Mouse (Mus musculus) adrenal gland, adult 8-10 months (tissue): ENCODE results near the gene Igfbpl1. TPM values are rescaled to one million over a fixed set of nuclear protein-coding genes. Genes with fewer than 3 reads are reported as not detected.

Source experiments
- DNase-seq: peaks from one replicate; pipeline ENCODE4 v3.0.0; 2022
- total RNA-seq, 4 experiments: library from RNA; stranded (reverse); gene quantifications; 2 replicates each; pipeline ENCODE4 v1.2.4; 2022

The Igfbpl1 gene
- total RNA-seq, 4 experiments from 2014 or later, result 0.20 to 0.67 (median 0.26) TPM

GRCm38 (mm10) chr4:45822781-45823575 is 3.7 kb downstream of the Igfbpl1 start:
- no peak for DNase-seq

GRCm38 (mm10) chr4:45821995-45822394 is 4.7 kb downstream of the Igfbpl1 start:
- DNase-seq, result no peak

GRCm38 (mm10) chr4:45820074-45820830 is 6.5 kb downstream of the Igfbpl1 start:
- peak; percentile 66 for DNase-seq

GRCm38 (mm10) chr4:45819208-45819931 is 7.4 kb downstream of the Igfbpl1 start:
- no peak for DNase-seq

GRCm38 (mm10) chr4:45818814-45819207 is 7.9 kb downstream of the Igfbpl1 start:
- no peak for DNase-seq

- DNase-seq, result no peak
Measured at GRCm38 (mm10) chr4:45815542-45815941, 11.2 kb downstream of the Igfbpl1 start.

- no peak for DNase-seq
Measured at GRCm38 (mm10) chr4:45811250-45811649, 15.5 kb downstream of the Igfbpl1 start.

GRCm38 (mm10) chr4:45808034-45808433 is 18.7 kb downstream of the Igfbpl1 start:
- no peak for DNase-seq

- DNase-seq, result no peak
Measured at GRCm38 (mm10) chr4:45802900-45803299, 23.8 kb downstream of the Igfbpl1 start.

- DNase-seq, result no peak
Measured at GRCm38 (mm10) chr4:45799956-45800537, 26.7 kb downstream of the Igfbpl1 start.

GRCm38 (mm10) chr4:45798964-45799363 is 27.8 kb downstream of the Igfbpl1 start, which contains the start of gene Aldh1b1:
Gene Aldh1b1, plus strand, starts transcription at chr4:45799022.
- peak; percentile 78 for DNase-seq

- DNase-seq, result no peak
Measured at GRCm38 (mm10) chr4:45796760-45797159, 30.0 kb downstream of the Igfbpl1 start.

- DNase-seq, result no peak
Measured at GRCm38 (mm10) chr4:45795191-45795811, 31.4 kb downstream of the Igfbpl1 start.

GRCm38 (mm10) chr4:45790018-45790417 is 36.7 kb downstream of the Igfbpl1 start:
- no peak for DNase-seq

- DNase-seq, result no peak
Measured at GRCm38 (mm10) chr4:45789263-45789958, 37.3 kb downstream of the Igfbpl1 start.

- DNase-seq, result no peak
Measured at GRCm38 (mm10) chr4:45788446-45789081, 38.2 kb downstream of the Igfbpl1 start.

GRCm38 (mm10) chr4:45786674-45787073 is 40.0 kb downstream of the Igfbpl1 start:
- DNase-seq, result no peak

- DNase-seq, result no peak
Measured at GRCm38 (mm10) chr4:45785959-45786358, 40.8 kb downstream of the Igfbpl1 start.

- DNase-seq, result no peak
Measured at GRCm38 (mm10) chr4:45783671-45784070, 43.1 kb downstream of the Igfbpl1 start.

GRCm38 (mm10) chr4:45771619-45772018 is 55.1 kb downstream of the Igfbpl1 start:
- peak; percentile 43 for DNase-seq

- DNase-seq, result no peak
Measured at GRCm38 (mm10) chr4:45771173-45771572, 55.5 kb downstream of the Igfbpl1 start.
